Mouse (Mus musculus) ES-Bruce4 (cell line): ENCODE data around the gene Dcbld1. TPM values are rescaled to one million over a fixed set of nuclear protein-coding genes. Genes with fewer than 3 reads are reported as not detected.
A peak's percentile ranks its signal among the peaks of the same experiment; 100 is the strongest.
"Not testable (repeated sequence)": the region's sequence is repeated elsewhere in the genome, so short reads cannot be mapped to it uniquely, and the experiment has no call there.

ENCODE experiments used
- H3K27ac ChIP-seq: 2 replicates; pipeline ENCODE4 v1.5.1; 2012; ENCODE audit warnings: low read length, inconsistent platforms; ENCODE audit not compliant: insufficient read depth
- H3K27me3 ChIP-seq: 2 replicates; pipeline ENCODE4 v1.6.1; 2012; ENCODE audit warnings: mild to moderate bottlenecking, low read length, inconsistent platforms; ENCODE audit not compliant: control insufficient read depth, poor library complexity, insufficient read depth, severe bottlenecking
- H3K36me3 ChIP-seq: 2 replicates; pipeline ENCODE4 v1.6.1; 2012; ENCODE audit warnings: inconsistent platforms, mild to moderate bottlenecking, low read length, moderate library complexity; ENCODE audit not compliant: control insufficient read depth, poor library complexity, insufficient read depth, severe bottlenecking
- H3K4me1 ChIP-seq: one replicate; pipeline ENCODE4 v1.8.1; 2011; ENCODE audit warnings: low read length; ENCODE audit not compliant: control insufficient read depth, insufficient read depth
- H3K4me3 ChIP-seq: 2 replicates; pipeline ENCODE4 v1.5.1; 2011; ENCODE audit warnings: low read depth, mild to moderate bottlenecking, low read length
- H3K9ac ChIP-seq: 2 replicates; pipeline ENCODE4 v1.6.1; 2012; ENCODE audit warnings: low read depth, mild to moderate bottlenecking, inconsistent platforms; ENCODE audit not compliant: poor library complexity, severe bottlenecking
- H3K9me3 ChIP-seq: replicated peaks from 2 replicates; pipeline ENCODE4 v1.6.1; 2012; ENCODE audit warnings: mild to moderate bottlenecking, low read length, inconsistent platforms; ENCODE audit not compliant: control insufficient read depth, poor library complexity, insufficient read depth, severe bottlenecking
- CTCF ChIP-seq: IDR thresholded peaks from one replicate; pipeline ENCODE4 v1.8.1; 2011; ENCODE audit warnings: low read depth, low read length
- EP300 ChIP-seq: IDR thresholded peaks from 2 replicates; pipeline ENCODE4 v1.6.1; 2011; ENCODE audit warnings: low read depth, low read length; ENCODE audit not compliant: insufficient read depth
- POLR2A ChIP-seq: IDR thresholded peaks from one replicate; pipeline ENCODE4 v1.8.1; 2011; ENCODE audit warnings: low read length; ENCODE audit not compliant: insufficient read depth
- polyA plus RNA-seq: library from polyadenylated mRNA; stranded (reverse); fragments of >200 nt; gene quantifications from 2 replicates; pipeline ENCODE4 v1.2.4, GENCODE M21; 2011; ENCODE audit warnings: low read depth; ENCODE audit not compliant: missing spikeins, insufficient read depth, insufficient read length

Gene Dcbld1
- polyA plus RNA-seq, 1 experiment: 19.7 TPM

DNA sequence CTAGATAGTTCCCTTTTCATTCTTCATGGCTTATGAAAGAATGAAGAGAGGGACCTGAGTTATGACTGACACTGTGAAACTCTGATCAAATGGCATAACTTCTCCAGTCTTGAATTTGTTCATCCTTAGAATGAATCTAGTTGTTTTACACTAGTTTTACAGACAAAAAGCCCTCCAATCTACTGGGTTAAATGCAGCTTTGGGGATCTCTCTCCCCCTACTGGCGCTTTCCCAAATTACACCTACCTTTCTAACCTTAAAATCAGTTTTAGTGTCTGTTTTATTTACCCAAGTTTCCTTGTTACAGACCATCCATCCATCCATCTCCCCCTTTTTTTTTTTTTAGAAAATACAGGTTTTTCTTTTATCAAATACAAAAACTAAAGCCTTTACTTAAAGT lies 97.6 kb downstream of the Dcbld1 start:
- Histone ChIP-seq H3K27ac (no peak overlapping the region), H3K27me3 (no peaks in the 10 kb centered on the region), H3K4me1 (no peaks in the 10 kb centered on the region), H3K36me3 (no peaks in the 10 kb centered on the region), H3K4me3 (no peak overlapping the region), H3K9me3 (no peaks in the 10 kb centered on the region), H3K9ac (no peak overlapping the region)
- TF ChIP-seq EP300: no peak
- TF ChIP-seq CTCF: no peak

DNA sequence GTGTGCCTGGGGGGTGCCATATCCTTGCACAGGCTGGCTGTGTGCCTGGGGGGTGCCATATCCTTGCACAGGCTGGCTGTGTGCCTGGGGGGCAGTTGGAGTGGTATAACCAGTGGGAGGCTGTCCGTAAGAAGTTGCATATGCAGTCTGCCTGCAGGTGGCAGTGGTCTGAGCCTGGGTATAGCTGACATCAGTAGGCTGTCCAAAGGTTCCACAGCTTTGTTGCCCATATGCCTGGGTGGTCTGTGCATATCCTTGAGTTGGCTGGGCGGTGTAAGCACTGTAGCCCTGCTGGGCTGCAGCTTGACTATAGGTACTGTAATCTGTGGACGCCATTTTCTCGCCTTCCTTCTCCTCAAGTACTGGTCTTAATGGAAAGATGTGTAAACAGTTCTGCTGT lies 109.9 kb downstream of the Dcbld1 start:
- H3K27ac ChIP-seq, H3K4me1 ChIP-seq, H3K4me3 ChIP-seq, H3K9ac ChIP-seq, H3K36me3 ChIP-seq, H3K9me3 ChIP-seq, H3K27me3 ChIP-seq: not testable (repeated sequence)

DNA sequence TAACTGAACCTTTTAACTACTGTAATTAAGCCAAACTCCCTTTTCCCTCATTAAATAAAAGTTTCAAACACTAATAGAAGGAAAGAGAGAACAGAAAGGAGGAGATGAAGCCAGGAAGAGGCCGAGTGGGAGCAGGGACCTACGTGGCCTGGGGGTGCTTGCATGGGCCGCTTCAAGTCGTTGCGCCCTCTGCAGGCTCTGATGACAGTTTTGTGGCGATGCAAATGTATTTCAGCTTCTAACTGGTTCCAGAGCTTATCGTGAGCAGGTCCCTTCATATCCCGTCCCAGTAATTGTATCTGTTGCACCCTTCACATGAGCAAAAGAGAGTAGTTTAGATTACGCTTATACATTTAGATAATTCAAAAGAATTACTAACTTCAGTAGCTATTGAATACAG lies 119.8 kb downstream of the Dcbld1 start:
- TF ChIP-seq CTCF (peak; percentile 69), POLR2A (no peak), EP300 (no peak)
- Histone ChIP-seq H3K9me3 (no peaks in the 10 kb centered on the region), H3K27me3 (no peaks in the 10 kb centered on the region), H3K27ac (no peak overlapping the region), H3K9ac (no peak overlapping the region), H3K36me3 (peaks cover 9% of the 10 kb centered on the region), H3K4me1 (no peaks in the 10 kb centered on the region), H3K4me3 (no peak overlapping the region)

DNA sequence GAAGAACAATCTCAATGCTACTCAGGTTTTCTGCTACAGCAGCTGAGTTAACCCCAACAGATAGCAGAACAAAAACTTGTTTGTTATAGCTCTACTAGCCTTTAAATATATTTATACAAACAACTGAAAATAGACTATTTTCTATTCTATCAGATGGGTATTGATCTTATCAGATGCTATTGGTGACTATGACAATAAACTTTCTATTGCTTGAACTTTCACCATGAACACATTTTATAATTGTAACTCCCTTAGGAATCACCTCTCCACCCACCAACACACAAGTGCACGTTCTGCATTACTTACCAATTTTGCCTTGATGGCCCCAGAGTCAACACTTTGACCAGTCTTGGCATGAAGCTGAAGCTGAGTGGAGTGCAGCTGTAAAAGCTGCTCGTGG lies 125.0 kb downstream of the Dcbld1 start, which contains the start of gene Gm26741:
Gene Gm26741 (plus strand): TSS at position 301 of the 400 bp plus-strand sequence.
- no peaks in the 10 kb centered on the region for H3K9me3 ChIP-seq
- H3K4me1 ChIP-seq: no peaks in the 10 kb centered on the region
- no peak within 1 kb of the TSS for H3K4me3 ChIP-seq
- H3K9ac ChIP-seq: no peak within 1 kb of the TSS
- TF ChIP-seq POLR2A: no peak
- TF ChIP-seq EP300: no peak
- no peak for TF ChIP-seq CTCF
- no peaks in the 10 kb centered on the region for H3K36me3 ChIP-seq
- no peaks in the 10 kb centered on the region for H3K27me3 ChIP-seq
- H3K27ac ChIP-seq: no peak within 1 kb of the TSS

DNA sequence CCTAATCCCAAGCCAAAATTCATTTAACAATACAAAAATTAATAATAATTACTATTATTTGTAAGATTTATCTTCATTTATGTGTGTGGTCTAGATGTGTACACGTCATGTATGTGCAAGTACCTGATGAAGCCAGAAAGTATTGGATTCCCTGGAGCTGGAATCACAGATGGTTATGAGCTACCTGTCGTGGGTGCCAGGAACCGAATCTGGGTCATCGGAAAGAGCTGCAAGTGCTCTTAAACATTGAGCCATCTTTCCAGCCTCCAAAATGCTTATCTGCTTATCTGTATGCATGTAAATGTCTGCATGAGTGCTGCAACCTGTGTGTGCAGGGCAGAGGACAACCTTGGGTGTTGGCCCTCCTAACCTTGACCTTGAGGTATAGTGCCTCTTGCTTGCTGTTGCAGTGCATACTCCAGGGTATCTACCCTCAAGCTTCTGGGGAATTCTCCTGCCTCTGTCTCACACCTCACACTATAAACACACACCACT lies 126.9 kb downstream of the Dcbld1 start:
- Histone ChIP-seq H3K9me3 (no peaks in the 10 kb centered on the region), H3K27me3 (no peaks in the 10 kb centered on the region), H3K27ac (no peak overlapping the region), H3K4me1 (no peaks in the 10 kb centered on the region), H3K4me3 (no peak overlapping the region), H3K36me3 (no peaks in the 10 kb centered on the region), H3K9ac (no peak overlapping the region)
- TF ChIP-seq EP300: no peak
- no peak for TF ChIP-seq CTCF
- TF ChIP-seq POLR2A: no peak

DNA sequence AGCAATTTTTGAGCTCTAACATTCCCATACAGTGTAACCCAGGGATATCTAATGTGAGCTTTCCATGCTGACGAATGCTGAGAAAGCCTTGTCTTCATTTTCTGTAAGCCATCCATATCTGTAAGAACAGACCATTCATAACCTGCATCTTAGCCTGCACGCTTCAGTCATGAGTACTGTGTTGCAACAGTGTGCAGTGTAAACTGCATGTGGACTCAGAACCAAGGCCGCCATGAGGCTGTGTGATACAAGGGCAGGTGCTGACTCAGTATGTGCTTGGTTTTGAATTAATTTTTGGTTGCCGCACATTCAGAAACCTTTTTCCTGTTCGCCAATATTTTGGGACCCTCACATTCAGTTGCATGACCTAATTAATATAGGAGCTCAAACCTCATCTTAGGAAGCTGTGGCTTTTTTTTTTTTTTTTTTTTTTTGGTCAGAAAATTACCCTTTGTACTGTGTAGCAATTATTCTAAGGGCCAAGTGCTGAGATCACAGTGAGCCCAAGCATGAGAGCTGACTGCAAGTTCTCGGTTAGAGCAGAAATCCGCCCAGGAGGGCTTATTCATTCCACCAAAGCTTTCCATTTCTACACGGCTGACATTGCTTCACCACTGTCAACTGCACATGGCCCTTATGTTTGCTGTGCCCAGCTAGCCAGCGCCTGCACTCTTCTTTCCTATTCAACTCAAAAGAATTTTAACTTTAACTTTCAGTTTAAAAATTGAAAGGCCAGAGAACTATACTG lies 127.6 kb downstream of the Dcbld1 start:
- Histone ChIP-seq H3K4me1 (no peaks in the 10 kb centered on the region), H3K36me3 (no peaks in the 10 kb centered on the region), H3K9ac (no peak overlapping the region), H3K4me3 (no peak overlapping the region), H3K27ac (no peak overlapping the region), H3K27me3 (no peaks in the 10 kb centered on the region), H3K9me3 (no peaks in the 10 kb centered on the region)
- TF ChIP-seq EP300 (no peak), POLR2A (no peak)
